Mouse (Mus musculus) hindbrain, embryonic 15.5 days (tissue): ENCODE measurements around the gene Ccnc. TPM values are rescaled to one million over a fixed set of nuclear protein-coding genes. Genes with fewer than 3 reads are reported as not detected.

Experiments
- ATAC-seq: fragments of 200-750 bp; cut with Nextera tagmentation; 2 replicates; pipeline ENCODE4 v1.8.0; 2017; ENCODE audit warnings: low read depth, moderate number of reproducible peaks, moderate TSS enrichment; ENCODE audit not compliant: low FRiP score
- H3K27ac ChIP-seq: fragments of 300-500 bp; sonication (generic); replicated peaks from 2 replicates; pipeline ENCODE4 v1.5.1; 2015; ENCODE audit warnings: mild to moderate bottlenecking, inconsistent platforms
- H3K27me3 ChIP-seq: fragments of 300-500 bp; sonication (generic); 2 replicates; pipeline ENCODE4 v1.6.1; 2015; ENCODE audit warnings: control low read depth, inconsistent platforms
- H3K36me3 ChIP-seq: fragments of 300-500 bp; sonication (generic); 2 replicates; pipeline ENCODE4 v1.6.1; 2015; ENCODE audit warnings: control low read depth, inconsistent platforms
- H3K4me1 ChIP-seq: fragments of 300-500 bp; sonication (generic); replicated peaks from 2 replicates; pipeline ENCODE4 v1.6.1; 2015; ENCODE audit warnings: control low read depth, inconsistent platforms
- H3K4me2 ChIP-seq: fragments of 300-500 bp; sonication (generic); 2 replicates; pipeline ENCODE4 v1.6.1; 2015; ENCODE audit warnings: moderate library complexity, mild to moderate bottlenecking, inconsistent platforms
- H3K4me3 ChIP-seq: fragments of 300-500 bp; sonication (generic); 2 replicates; pipeline ENCODE4 v1.5.1; 2015; ENCODE audit warnings: mild to moderate bottlenecking, inconsistent platforms
- H3K9ac ChIP-seq: fragments of 300-500 bp; sonication (generic); 2 replicates; pipeline ENCODE4 v1.6.1; 2015; ENCODE audit warnings: inconsistent platforms
- H3K9me3 ChIP-seq: fragments of 300-500 bp; sonication (generic); 2 replicates; pipeline ENCODE4 v1.6.1; 2016; ENCODE audit warnings: control low read depth, inconsistent platforms
- WGBS: fragments of 180-500 bp; shearing (Covaris S2); methylation state at CpG from one replicate; pipeline ENCODE4 v1.1.7; 2015; 5-methylcytosine and 5-hydroxymethylcytosine counted together
- polyA plus RNA-seq: library from polyadenylated mRNA; unstranded; fragments of >200 nt; fragmentation: Nextera tagmentation; extraction: Ambion mirVana; gene quantifications from 2 replicates; pipeline ENCODE4 v1.2.1, GENCODE M21; 2015

Gene Ccnc
- 63.4 and 67.2 TPM in 2 replicates for polyA plus RNA-seq

DNA sequence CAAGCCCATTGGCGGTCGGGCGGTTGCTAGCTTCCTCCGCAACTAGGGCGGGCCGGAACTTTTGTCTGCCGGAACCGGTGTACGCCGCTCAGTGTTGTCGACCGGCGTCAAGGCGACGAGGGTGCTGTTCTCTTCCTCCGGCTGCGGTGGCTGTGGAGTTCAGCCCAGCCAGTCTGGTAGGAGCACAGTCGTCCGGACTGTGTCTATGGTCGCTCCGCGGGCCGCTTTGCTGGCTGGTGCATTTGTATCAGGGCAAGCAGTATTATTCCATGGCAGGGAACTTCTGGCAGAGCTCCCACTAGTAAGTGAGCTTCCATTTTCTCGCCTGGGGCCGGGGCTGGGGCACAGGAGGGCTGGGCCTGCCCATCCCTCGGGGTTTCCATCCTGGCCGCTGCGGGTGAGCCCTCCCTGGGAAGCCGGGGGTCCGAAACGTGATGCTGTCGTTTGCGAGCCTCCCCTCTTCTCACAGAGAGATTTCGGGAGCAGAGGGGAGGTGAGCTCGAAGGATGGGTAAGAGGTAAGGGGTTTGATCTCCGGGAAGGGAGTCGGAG lies at the start of gene Ccnc:
Gene Ccnc, plus strand, starts transcription at position 87 of the 551 bp plus-strand sequence.
- 0% methylated on average over 37 of the region's 37 CpGs for WGBS
- peak; percentile 98 for ATAC-seq
- Histone ChIP-seq H3K36me3 (peaks cover under 1% of the 10 kb centered on the region; the same call in 1 of the 2 replicates), H3K27me3 (no peaks in the 10 kb centered on the region), H3K9ac (peak within 1 kb of the TSS; percentile 87), H3K4me3 (peak within 1 kb of the TSS; percentile 87), H3K4me2 (peak within 1 kb of the TSS; percentile 86), H3K4me1 (peaks cover 18% of the 10 kb centered on the region), H3K9me3 (no peaks in the 10 kb centered on the region), H3K27ac (peak within 1 kb of the TSS; percentile 85)

DNA sequence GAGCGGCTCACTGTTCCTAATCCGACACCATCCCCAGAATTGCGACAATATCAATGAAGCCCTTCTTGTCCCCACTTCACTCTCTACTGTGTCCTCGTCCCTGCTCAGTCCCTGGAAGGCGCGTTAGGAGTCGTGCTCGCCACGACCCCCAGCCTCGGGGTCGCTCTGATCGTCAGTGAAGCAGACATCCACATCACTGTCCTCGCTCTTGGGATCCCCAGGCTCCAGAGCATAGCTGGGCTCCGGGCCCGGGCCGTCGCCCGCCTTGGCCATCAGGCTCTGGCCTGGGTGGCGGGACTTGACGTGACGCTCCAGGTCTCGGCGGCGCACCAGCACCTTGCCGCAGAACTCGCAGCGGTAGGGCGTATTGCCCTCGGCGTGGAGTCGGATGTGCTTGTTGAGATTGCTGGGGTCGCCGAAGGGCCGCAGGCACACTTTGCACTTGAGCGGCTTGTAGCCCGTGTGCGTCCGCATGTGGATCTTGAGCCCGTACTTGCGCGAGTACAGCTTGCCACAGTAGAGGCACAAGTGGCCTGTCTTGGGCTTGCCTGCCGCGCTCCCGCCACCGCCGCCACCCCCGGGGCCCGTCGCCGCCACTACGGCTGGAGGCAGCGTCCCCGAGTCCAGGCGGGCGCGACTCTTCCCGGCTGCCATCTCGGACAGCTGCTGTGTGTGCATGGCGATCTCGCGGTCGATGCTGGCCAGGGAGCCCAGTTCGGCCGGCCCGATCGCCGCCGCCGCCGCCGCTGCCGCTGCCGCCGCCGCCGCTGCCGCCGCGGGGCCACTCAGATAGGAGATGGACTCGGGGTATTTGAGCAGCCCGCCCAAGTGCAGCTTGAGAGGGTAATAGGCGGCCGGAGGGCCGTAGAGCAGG lies 49.2 kb upstream of the Ccnc start:
- no peak overlapping the region for H3K9ac ChIP-seq
- H3K4me2 ChIP-seq, result peak overlapping the region; percentile 59
- H3K9me3 ChIP-seq, result no peaks in the 10 kb centered on the region
- H3K4me3 ChIP-seq, result peak overlapping the region; percentile 41
- peak; percentile 63 for ATAC-seq
- 1% methylated on average over 84 of the region's 84 CpGs for WGBS
- H3K27ac ChIP-seq, result no peak overlapping the region
- peaks cover 86% of the 10 kb centered on the region for H3K27me3 ChIP-seq
- no peaks in the 10 kb centered on the region for H3K36me3 ChIP-seq
- peaks cover 25% of the 10 kb centered on the region for H3K4me1 ChIP-seq

DNA sequence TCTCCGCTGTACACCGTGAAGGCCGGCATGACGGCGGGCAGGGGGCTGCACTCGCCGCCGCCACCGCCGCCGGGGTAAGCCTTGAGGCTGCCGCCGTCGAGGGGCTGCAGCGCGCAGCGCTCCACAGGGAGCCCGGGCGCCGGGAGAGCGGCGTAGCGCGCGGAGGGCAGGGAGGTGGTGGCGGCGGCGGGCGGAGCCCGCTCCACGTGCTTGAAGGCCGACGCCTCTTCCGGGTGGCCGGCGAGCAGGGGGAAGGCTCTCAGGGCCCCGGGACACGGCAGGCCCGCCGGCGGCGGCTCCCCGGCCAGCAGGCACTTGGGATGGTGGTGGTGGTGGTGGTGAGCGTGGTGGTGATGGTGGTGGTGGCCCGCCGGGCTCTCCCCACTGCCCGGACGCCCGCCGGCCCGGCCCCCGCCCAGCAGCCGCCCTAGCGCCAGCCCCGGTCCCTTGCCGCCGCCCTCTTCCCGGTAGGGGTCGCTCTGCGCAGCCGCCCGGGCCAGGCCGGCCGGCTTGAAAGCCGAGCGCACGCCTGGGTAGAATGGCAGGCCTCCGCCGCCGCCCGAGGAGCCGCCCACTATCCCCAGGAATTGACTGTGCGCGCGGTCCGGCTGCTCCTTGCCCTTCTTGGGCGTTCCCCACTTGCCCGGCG lies 48.4 kb upstream of the Ccnc start:
- no peak overlapping the region for H3K9ac ChIP-seq
- no peak overlapping the region for H3K27ac ChIP-seq
- H3K27me3 ChIP-seq, result peaks cover 91% of the 10 kb centered on the region
- 1% methylated on average over 32 of the region's 79 CpGs for WGBS
- peak; percentile 81 for ATAC-seq
- no peaks in the 10 kb centered on the region for H3K36me3 ChIP-seq
- peak overlapping the region; percentile 59 for H3K4me2 ChIP-seq
- H3K4me3 ChIP-seq, result peak overlapping the region; percentile 41
- H3K9me3 ChIP-seq, result no peaks in the 10 kb centered on the region
- H3K4me1 ChIP-seq, result peaks cover 23% of the 10 kb centered on the region

DNA sequence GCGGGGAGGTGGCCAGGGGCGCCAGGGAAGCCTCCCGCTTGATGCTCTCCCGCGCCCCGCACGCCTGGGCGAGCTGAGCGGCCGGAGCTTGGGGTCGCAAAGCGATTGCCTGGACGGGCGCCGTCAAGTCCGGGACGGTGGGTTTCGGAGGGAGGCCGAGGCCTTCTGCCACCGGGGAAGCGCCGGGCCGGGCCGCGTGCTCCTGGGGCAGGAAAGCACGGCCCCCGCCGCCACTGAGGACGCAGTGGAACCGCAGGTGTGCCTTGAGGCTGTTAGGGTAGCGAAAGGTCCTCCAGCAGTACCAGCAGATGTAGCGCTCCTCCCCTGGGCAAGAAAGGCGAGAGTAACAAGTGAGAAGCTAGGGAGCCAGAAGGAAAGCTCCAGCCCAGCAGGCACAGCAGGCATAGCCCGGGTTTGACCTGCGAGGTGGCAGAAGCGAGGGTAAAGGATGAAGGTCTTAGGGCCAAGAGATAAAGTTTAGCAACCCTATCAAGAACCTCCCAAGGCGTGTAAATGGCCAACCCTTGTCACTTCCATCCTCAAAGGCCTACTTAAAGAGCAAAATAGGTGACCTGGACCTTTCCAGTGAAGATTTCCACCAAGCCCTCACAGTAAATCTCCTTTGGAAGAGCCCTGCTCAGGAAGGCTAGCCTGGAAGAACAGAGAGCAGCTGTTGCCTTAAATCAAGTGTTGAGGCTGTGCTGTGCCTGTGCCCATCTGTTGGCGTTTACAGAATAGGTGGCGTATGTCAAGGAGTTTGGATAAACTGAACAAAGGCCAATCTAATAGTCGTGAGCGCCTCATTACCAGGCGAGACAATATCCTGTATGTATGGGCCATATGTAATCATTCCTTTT lies 47.6 kb upstream of the Ccnc start:
- peaks cover 90% of the 10 kb centered on the region for H3K27me3 ChIP-seq
- H3K4me3 ChIP-seq, result peak overlapping the region; percentile 41
- no peaks in the 10 kb centered on the region for H3K36me3 ChIP-seq
- no peak overlapping the region for H3K27ac ChIP-seq
- ATAC-seq, result peak; percentile 27; the same call in 1 of the 2 replicates
- peak overlapping the region; percentile 59 for H3K4me2 ChIP-seq
- no peaks in the 10 kb centered on the region for H3K9me3 ChIP-seq
- WGBS, result 3% methylated on average over 42 of the region's 42 CpGs
- H3K9ac ChIP-seq, result no peak overlapping the region
- peaks cover 20% of the 10 kb centered on the region for H3K4me1 ChIP-seq

DNA sequence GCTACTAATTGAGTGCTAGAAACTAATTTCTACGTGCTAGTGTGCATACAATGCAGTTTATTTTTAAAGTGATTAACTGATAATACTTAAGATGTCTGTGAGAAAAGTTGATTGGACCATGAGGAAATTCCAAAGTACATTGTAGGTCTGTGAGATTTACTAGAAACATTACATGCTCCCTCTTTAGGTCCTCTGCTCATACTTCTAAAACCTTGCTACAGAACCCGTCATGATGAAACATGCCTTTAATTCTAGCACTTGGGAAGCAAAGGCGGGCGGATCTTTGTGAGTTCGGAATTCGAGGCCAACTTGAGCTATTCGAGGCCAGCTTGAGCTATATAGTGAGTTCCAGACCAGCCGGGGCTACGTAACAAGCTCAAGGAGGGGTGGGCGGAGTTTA lies 46.5 kb upstream of the Ccnc start:
- 14% methylated on average over 10 of the region's 10 CpGs for WGBS
- Histone ChIP-seq H3K9me3 (no peaks in the 10 kb centered on the region), H3K4me2 (no peak overlapping the region), H3K27ac (no peak overlapping the region), H3K4me1 (peaks cover 26% of the 10 kb centered on the region), H3K9ac (no peak overlapping the region), H3K36me3 (no peaks in the 10 kb centered on the region), H3K27me3 (peaks cover 92% of the 10 kb centered on the region), H3K4me3 (no peak overlapping the region)
- no peak for ATAC-seq

DNA sequence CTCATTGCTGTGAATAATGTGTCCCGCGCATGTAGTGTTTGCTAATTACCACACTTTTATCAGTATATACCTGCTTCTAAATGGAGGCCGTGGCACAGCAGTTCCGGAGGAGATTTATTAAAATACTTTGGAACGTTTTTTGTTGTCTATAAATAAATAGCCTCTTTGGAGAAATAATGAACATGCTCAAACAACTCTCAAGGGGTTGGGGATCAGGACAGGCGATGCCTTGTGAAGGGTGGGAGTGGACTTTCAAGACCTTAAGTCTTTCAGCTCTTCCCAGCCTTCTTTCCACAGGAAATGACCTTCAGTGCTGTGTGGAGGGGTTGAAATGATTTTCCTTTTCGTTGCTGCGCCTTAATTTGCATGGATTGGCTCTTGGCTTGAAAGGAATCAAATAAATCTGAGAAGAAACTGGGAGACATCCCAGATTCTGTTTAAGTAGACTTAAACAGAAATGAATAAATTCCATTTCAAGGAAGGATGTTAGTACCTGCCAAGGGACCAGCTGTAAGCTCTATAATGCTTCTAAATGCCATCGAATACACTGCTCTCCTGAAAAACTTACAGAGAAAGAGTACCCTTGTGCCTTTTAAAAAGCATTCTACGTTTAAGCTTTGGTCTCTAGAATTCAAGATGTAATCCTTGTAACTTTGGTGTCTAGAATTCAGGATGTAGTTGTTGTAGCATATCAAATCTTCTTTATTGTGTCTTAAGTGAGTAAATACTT lies 44.9 kb upstream of the Ccnc start:
- no peaks in the 10 kb centered on the region for H3K9me3 ChIP-seq
- H3K4me3 ChIP-seq, result no peak overlapping the region
- H3K27ac ChIP-seq, result no peak overlapping the region
- peaks cover 94% of the 10 kb centered on the region for H3K27me3 ChIP-seq
- H3K4me2 ChIP-seq, result no peak overlapping the region
- H3K4me1 ChIP-seq, result peaks cover 26% of the 10 kb centered on the region
- no peaks in the 10 kb centered on the region for H3K36me3 ChIP-seq
- no peak overlapping the region for H3K9ac ChIP-seq
- no peak for ATAC-seq
- WGBS, result 24% methylated on average over 10 of the region's 10 CpGs

DNA sequence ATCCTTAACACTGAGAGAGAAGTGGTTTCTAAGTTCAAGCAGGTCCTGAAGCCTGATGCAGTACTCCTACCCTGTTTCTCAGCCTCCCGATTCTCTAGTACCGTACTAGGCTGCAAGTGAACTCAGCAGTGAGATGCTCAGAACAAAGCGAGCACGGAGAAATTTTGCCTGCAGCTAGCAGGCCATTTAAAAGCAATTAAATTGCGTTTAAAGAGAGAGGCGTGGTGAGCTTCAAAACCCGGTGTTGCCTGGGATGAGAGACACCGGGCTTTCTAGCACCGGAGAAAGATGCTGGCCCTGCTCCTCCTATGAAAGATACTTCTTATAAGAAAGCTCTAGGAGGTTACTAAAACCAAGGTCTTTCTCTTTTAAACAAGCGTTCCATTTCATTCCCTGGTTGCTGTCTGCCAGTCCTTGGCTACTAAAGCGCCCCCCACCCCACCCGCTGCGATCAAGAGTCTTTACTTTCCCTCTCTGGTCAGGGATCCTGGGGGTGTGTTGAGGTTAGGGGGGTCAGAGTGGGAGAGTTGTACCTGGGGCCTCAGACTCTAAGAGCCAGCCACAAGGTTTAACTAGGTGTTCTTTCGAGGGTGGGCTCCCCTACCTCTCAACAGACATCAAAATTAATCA lies 43.0 kb upstream of the Ccnc start:
- Histone ChIP-seq H3K36me3 (no peaks in the 10 kb centered on the region), H3K4me2 (peak overlapping the region; percentile 26; the same call in 1 of the 2 replicates), H3K4me3 (peak overlapping the region; percentile 13; the same call in 1 of the 2 replicates), H3K27me3 (peaks cover 82% of the 10 kb centered on the region), H3K4me1 (peaks cover 19% of the 10 kb centered on the region), H3K9ac (no peak overlapping the region), H3K9me3 (no peaks in the 10 kb centered on the region), H3K27ac (no peak overlapping the region)
- 3% methylated on average over 14 of the region's 14 CpGs for WGBS
- ATAC-seq, result no peak

DNA sequence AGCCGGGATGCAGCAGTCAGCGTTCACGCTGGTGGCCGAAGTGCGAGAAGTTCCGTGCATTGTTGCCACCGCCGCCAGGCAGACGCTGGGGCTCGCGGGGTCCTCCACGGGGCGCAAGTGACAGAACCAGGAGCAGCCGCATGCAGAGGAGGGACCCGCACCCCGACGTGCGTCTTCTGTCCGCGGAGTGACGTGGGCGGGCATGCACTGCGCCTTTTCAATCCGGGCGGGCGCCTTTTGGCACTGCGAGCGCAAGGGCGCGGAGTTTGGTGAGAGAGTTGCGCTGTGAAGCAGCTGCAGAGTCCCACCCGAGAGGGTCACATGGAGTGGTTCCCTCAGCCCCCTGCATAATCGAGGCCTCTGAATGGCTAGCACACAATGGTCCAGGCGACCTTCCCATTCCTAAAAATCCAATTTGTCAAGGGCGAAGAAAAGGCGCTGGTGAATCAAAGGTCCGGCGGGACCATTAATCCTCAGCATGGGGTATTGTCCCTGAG lies 41.9 kb upstream of the Ccnc start, which contains the start of gene Prdm13:
Gene Prdm13, minus strand, starts transcription at position 369 of the 497 bp plus-strand sequence.
- no peaks in the 10 kb centered on the region for H3K9me3 ChIP-seq
- H3K4me3 ChIP-seq, result peak within 1 kb of the TSS; percentile 22
- under 1% methylated on average over 38 of the region's 38 CpGs for WGBS
- H3K36me3 ChIP-seq, result no peaks in the 10 kb centered on the region
- peak; percentile 62 for ATAC-seq
- peaks cover 17% of the 10 kb centered on the region for H3K4me1 ChIP-seq
- no peak within 1 kb of the TSS for H3K27ac ChIP-seq
- peak within 1 kb of the TSS; percentile 42 for H3K4me2 ChIP-seq
- no peak within 1 kb of the TSS for H3K9ac ChIP-seq
- peaks cover 76% of the 10 kb centered on the region for H3K27me3 ChIP-seq

DNA sequence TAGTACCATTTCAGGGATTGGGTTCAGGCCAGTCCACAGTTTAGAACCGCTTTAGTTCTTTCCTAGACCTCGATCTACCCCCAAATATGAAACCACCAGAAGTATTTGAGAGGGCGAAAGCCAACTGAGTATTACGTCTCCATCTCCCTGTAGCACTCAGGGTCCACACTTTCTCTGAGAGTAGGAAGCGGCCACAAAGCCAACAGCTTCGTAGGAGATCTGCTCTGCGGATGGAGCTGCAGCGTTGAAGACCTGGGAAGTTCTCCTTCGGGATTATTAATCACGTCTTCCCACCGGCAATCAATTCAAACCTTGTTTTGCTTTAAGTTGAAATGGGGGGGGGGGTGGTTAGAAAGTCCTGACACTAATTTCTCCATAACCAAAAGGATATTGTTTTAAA lies 41.1 kb upstream of the Ccnc start:
- Histone ChIP-seq H3K9ac (no peak overlapping the region), H3K4me3 (no peak overlapping the region), H3K4me2 (no peak overlapping the region), H3K4me1 (peaks cover 17% of the 10 kb centered on the region), H3K36me3 (no peaks in the 10 kb centered on the region), H3K27me3 (peaks cover 76% of the 10 kb centered on the region), H3K27ac (no peak overlapping the region), H3K9me3 (no peaks in the 10 kb centered on the region)
- no peak for ATAC-seq
- WGBS, result 3% methylated on average over 11 of the region's 11 CpGs

DNA sequence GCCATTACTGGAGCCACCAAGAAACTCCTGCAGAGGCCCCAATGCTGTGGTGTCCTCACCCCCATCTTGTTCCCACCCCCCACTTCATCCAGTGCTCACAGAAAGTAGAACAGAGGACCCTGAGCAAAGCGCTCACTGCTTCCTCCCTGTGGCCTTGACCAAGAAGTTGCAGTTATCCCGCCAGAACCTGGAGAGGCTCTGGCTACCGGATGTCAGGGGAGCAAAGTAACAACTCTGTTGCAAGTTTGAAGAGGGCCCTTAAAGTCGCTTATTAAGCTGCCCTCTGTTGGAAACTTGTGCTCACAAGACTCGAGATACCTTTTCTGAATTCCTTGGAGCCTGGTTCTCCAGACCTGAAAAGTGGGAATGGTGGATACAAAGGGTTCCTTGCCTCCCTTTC lies 40.6 kb upstream of the Ccnc start:
- WGBS, result 2% methylated on average over 5 of the region's 5 CpGs
- Histone ChIP-seq H3K4me2 (no peak overlapping the region), H3K27me3 (peaks cover 76% of the 10 kb centered on the region), H3K9me3 (no peaks in the 10 kb centered on the region), H3K36me3 (no peaks in the 10 kb centered on the region), H3K4me3 (no peak overlapping the region), H3K4me1 (peaks cover 17% of the 10 kb centered on the region), H3K9ac (no peak overlapping the region), H3K27ac (no peak overlapping the region)
- ATAC-seq, result no peak
